Comparison of ENCODE assay signal across 10 mouse cellular contexts in the genomic region with DNA sequence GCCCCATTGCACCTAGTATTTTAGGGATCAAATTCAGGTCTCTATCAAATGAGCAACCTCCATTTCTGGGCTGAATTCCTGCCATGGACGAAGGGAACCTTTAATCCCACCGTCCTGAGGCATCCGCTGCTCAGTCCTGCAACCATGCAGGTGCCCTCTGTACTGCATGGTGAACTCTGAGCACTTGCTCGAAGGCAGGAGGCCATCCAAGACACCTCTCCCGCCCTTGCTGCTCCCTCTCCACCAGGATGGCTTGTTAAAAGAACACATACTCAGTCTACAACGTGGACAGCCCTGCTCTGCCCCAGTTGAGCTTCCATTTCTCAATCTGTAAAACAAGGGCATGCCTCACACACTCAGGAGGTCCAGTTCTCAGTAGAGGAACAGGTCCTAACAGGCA. TPM values are rescaled to one million over a fixed set of nuclear protein-coding genes. Genes with fewer than 3 reads are reported as not detected.
DNase-seq lines count a peak whose midpoint lies in the region; ATAC-seq and TF ChIP-seq lines count a peak whose summit lies in the region.
"Had no signal": no experiment of that assay in that cellular context is flagged by ENCODE, and none has a peak within 500 bp of the region (broad histone marks: within the 10 kb centered on the region; RNA-seq: fewer than 3 reads in every experiment).

No protein-coding gene starts in this region.

- WGBS in heart, embryonic 13.5 days: 59% methylated on average over 6 of the region's 6 CpGs
- WGBS in embryonic facial prominence, embryonic 11.5 days: 63% methylated on average over 6 of the region's 6 CpGs
- WGBS in intestine, postnatal 0 days: 26% methylated on average over 6 of the region's 6 CpGs
- 69% methylated on average over 6 of the region's 6 CpGs for WGBS in midbrain, embryonic 12.5 days

- H3K9ac ChIP-seq in heart, embryonic 13.5 days: peak overlapping the region; percentile 82
- peak overlapping the region; percentile 56 for H3K9ac ChIP-seq in embryonic facial prominence, embryonic 11.5 days (replicated peaks; ENCODE audit: low read length)
- peak overlapping the region; percentile 34 for H3K9ac ChIP-seq in intestine, postnatal 0 days (ENCODE audit: low read depth, low read length)
- peak overlapping the region; percentile 62 for H3K9ac ChIP-seq in midbrain, embryonic 12.5 days (replicated peaks)

- no peaks in the 10 kb centered on the region for H3K27me3 ChIP-seq in heart, embryonic 13.5 days (replicated peaks)
- H3K27me3 ChIP-seq in embryonic facial prominence, embryonic 11.5 days (ENCODE audit: control insufficient read depth, insufficient read depth, low read length): no peaks in the 10 kb centered on the region
- H3K27me3 ChIP-seq in intestine, postnatal 0 days (replicated peaks; ENCODE audit: control insufficient read depth, insufficient read depth, low read length): no peaks in the 10 kb centered on the region
- H3K27me3 ChIP-seq in midbrain, embryonic 12.5 days: no peaks in the 10 kb centered on the region

- no peak for TF ChIP-seq CTCF in intestine, postnatal 0 days (IDR thresholded peaks at IDR 0.05; ENCODE audit: low read depth)

- H3K4me3 ChIP-seq in heart, embryonic 13.5 days: peak overlapping the region; percentile 62
- H3K4me3 ChIP-seq in embryonic facial prominence, embryonic 11.5 days (ENCODE audit: low read depth, low read length): no peak overlapping the region
- peak overlapping the region; percentile 45 for H3K4me3 ChIP-seq in intestine, postnatal 0 days (ENCODE audit: low read depth, low read length)
- peak overlapping the region; percentile 50 for H3K4me3 ChIP-seq in midbrain, embryonic 12.5 days

- no peak for ATAC-seq in heart, embryonic 13.5 days (ENCODE audit: extremely low read depth, insufficient number of reproducible peaks, low FRiP score, low TSS enrichment)
- no peak for ATAC-seq in embryonic facial prominence, embryonic 11.5 days (replicated peaks; ENCODE audit: insufficient number of reproducible peaks, low FRiP score, low TSS enrichment, low read depth)
- no peak for ATAC-seq in intestine, postnatal 0 days
- no peak for ATAC-seq in midbrain, embryonic 12.5 days (ENCODE audit: low FRiP score, low read depth)

- no peak for DNase-seq in heart, adult 18-20 months
- no peak for DNase-seq in embryonic facial prominence, embryonic 11.5 days (ENCODE audit: low spot score)
- DNase-seq in yolk sac, embryonic 10.5 days (ENCODE audit: low spot score): no peak
- no peak for DNase-seq in MN1 (ENCODE audit: low spot score)
- no peak for DNase-seq in layer of hippocampus, adult 11-12 months (ENCODE audit: low spot score)
- DNase-seq: cerebellum, adult 18-20 months; lung, adult 18-20 months had no signal

- peaks cover 45% of the 10 kb centered on the region for H3K36me3 ChIP-seq in heart, embryonic 13.5 days
- H3K36me3 ChIP-seq in embryonic facial prominence, embryonic 11.5 days (replicated peaks; ENCODE audit: control insufficient read depth, insufficient read depth, low read depth, low read length): peaks cover 9% of the 10 kb centered on the region
- H3K36me3 ChIP-seq in intestine, postnatal 0 days (ENCODE audit: control insufficient read depth, insufficient read depth): peaks cover 40% of the 10 kb centered on the region
- peaks cover 42% of the 10 kb centered on the region for H3K36me3 ChIP-seq in midbrain, embryonic 12.5 days

- H3K4me1 ChIP-seq in heart, embryonic 13.5 days: peaks cover 81% of the 10 kb centered on the region
- peaks cover 13% of the 10 kb centered on the region for H3K4me1 ChIP-seq in embryonic facial prominence, embryonic 11.5 days (ENCODE audit: control insufficient read depth, insufficient read depth, low read length)
- H3K4me1 ChIP-seq in intestine, postnatal 0 days (replicated peaks; ENCODE audit: control insufficient read depth, insufficient read depth, low read length): peaks cover 12% of the 10 kb centered on the region
- H3K4me1 ChIP-seq in midbrain, embryonic 12.5 days: peaks cover 66% of the 10 kb centered on the region

- H3K4me2 ChIP-seq in heart, embryonic 13.5 days: peak overlapping the region; percentile 91
- H3K4me2 ChIP-seq in embryonic facial prominence, embryonic 11.5 days (ENCODE audit: low read depth, low read length): peak overlapping the region; percentile 81
- peak overlapping the region; percentile 80 for H3K4me2 ChIP-seq in intestine, postnatal 0 days (replicated peaks; ENCODE audit: low read depth)
- peak overlapping the region; percentile 76 for H3K4me2 ChIP-seq in midbrain, embryonic 12.5 days (replicated peaks)

- H3K9me3 ChIP-seq in heart, embryonic 13.5 days: no peaks in the 10 kb centered on the region
- no peaks in the 10 kb centered on the region for H3K9me3 ChIP-seq in embryonic facial prominence, embryonic 11.5 days (replicated peaks; ENCODE audit: control insufficient read depth, low read length)
- no peaks in the 10 kb centered on the region for H3K9me3 ChIP-seq in intestine, postnatal 0 days (ENCODE audit: control insufficient read depth)
- no peaks in the 10 kb centered on the region for H3K9me3 ChIP-seq in midbrain, embryonic 12.5 days

- H3K27ac ChIP-seq in heart, embryonic 13.5 days (replicated peaks): peak overlapping the region; percentile 82
- H3K27ac ChIP-seq in embryonic facial prominence, embryonic 11.5 days (replicated peaks; ENCODE audit: low read depth, low read length): no peak overlapping the region
- H3K27ac ChIP-seq in intestine, postnatal 0 days (ENCODE audit: low read depth, low read length): peak overlapping the region; percentile 73
- peak overlapping the region; percentile 87 for H3K27ac ChIP-seq in midbrain, embryonic 12.5 days (replicated peaks)

RNA-seq across cellular contexts. Expression of a gene that starts 14.2 kb away (rescaled TPM):
- polyA plus RNA-seq in heart, embryonic 13.5 days (2015; fragmentation: Nextera tagmentation; extraction: Ambion mirVana): 34.4 and 41.8 TPM in 2 replicates
- 10 to 100 TPM; 25.7 to 36.6 TPM for total RNA-seq in heart, adult 18-20 months (2021)
- 45.1 and 46.7 TPM in 2 replicates for polyA plus RNA-seq in embryonic facial prominence, embryonic 11.5 days (2014; fragmentation: Nextera tagmentation; extraction: Ambion mirVana)
- 86.9 and 88.1 TPM in 2 replicates for polyA plus RNA-seq in intestine, postnatal 0 days (2015; fragmentation: Nextera tagmentation; extraction: Ambion mirVana)
- 46.8 and 56.8 TPM in 2 replicates for polyA plus RNA-seq in midbrain, embryonic 12.5 days (2016; fragmentation: Nextera tagmentation; extraction: Ambion mirVana)
